Mouse (Mus musculus): ENCODE results near the gene Olfr1224-ps1.

DNA sequence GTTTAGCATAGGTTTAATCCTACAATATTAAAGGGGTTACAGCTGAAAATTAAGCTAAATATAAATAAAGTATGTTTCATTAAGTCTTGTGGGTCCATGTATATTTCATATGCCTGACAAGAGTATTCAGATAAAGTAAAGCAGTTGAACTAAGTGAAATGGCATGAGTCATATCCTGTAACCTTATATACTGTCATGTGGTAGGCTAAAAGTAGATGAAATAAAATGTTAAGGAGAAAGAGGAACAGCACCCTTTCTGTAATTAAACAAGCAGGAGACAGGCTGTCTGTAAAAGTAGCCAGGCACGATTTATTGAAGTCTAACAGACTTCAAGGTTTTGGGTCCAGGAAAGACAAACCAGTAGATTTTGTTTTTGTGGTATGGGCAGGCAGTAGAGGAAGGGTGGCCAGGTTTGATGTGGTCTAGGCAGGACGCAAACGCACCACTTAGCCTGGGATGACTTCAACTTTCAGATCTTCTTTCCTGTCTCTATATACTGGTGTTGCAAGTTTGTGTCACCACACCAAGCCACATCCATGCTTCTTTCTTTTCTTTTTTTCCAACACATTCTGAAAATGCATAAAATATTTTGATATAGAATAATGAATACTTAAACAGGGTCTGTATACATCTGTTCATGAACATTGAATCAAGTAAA lies 32.6 kb upstream of the Olfr1224-ps1 start:
- TF ChIP-seq CTCF (IDR thresholded peaks at IDR 0.05; ENCODE audit: extremely low read depth, insufficient read depth, low read length): no peak
- TF ChIP-seq POLR2A (IDR thresholded peaks at IDR 0.05; ENCODE audit: extremely low read depth, insufficient read depth, low read length): no peak

Data from cortical plate, adult 2 months (tissue).